Mouse (Mus musculus): ENCODE data around the gene Invs.

- peak; percentile 61 for TF ChIP-seq CTCF (IDR thresholded peaks at IDR 0.05; ENCODE audit: low read depth)
- no peak for TF ChIP-seq EP300 (optimal IDR thresholded peaks at IDR 0.05)
Measured at GRCm38 (mm10) chr4:48454106-48454773, 174.7 kb downstream of the Invs start.

All from stomach, postnatal 0 days (tissue).